Mouse (Mus musculus) liver, embryonic 12.5 days (tissue): ENCODE measurements around the gene Gtdc1. TPM values are rescaled to one million over a fixed set of nuclear protein-coding genes. Genes with fewer than 3 reads are reported as not detected.

Experiments
- ATAC-seq: fragments of 200-750 bp; cut with Nextera tagmentation; 2 replicates; pipeline ENCODE4 v1.8.0; 2017; ENCODE audit warnings: moderate number of reproducible peaks, mild to moderate bottlenecking, moderate library complexity
- H3K27ac ChIP-seq: fragments of 300-500 bp; sonication (generic); 2 replicates; pipeline ENCODE4 v1.5.1; 2016; ENCODE audit warnings: mild to moderate bottlenecking
- H3K27me3 ChIP-seq: fragments of 300-500 bp; sonication (generic); replicated peaks from 2 replicates; pipeline ENCODE4 v1.6.1; 2016; ENCODE audit warnings: mild to moderate bottlenecking, moderate library complexity
- H3K36me3 ChIP-seq: fragments of 300-500 bp; sonication (generic); 2 replicates; pipeline ENCODE4 v1.6.1; 2016; ENCODE audit warnings: mild to moderate bottlenecking, moderate library complexity
- H3K4me1 ChIP-seq: fragments of 300-500 bp; sonication (generic); 2 replicates; pipeline ENCODE4 v1.6.1; 2016
- H3K4me2 ChIP-seq: fragments of 300-500 bp; sonication (generic); 2 replicates; pipeline ENCODE4 v1.6.1; 2016; ENCODE audit warnings: mild to moderate bottlenecking, moderate library complexity
- H3K4me3 ChIP-seq: fragments of 300-500 bp; sonication (generic); 2 replicates; pipeline ENCODE4 v1.5.1; 2016; ENCODE audit warnings: mild to moderate bottlenecking, moderate library complexity
- H3K9ac ChIP-seq: fragments of 300-500 bp; sonication (generic); 2 replicates; pipeline ENCODE4 v1.6.1; 2016; ENCODE audit warnings: mild to moderate bottlenecking, moderate library complexity
- H3K9me3 ChIP-seq: fragments of 300-500 bp; sonication (generic); replicated peaks from 2 replicates; pipeline ENCODE4 v1.6.1; 2016; ENCODE audit warnings: mild to moderate bottlenecking, moderate library complexity
- WGBS: fragments of 180-500 bp; shearing (Covaris S2); methylation state at CpG from one replicate; pipeline ENCODE4 v1.1.7; 2016; ENCODE audit not compliant: insufficient replicate concordance; 5-methylcytosine and 5-hydroxymethylcytosine counted together
- polyA plus RNA-seq: library from polyadenylated mRNA; unstranded; fragments of >200 nt; fragmentation: Nextera tagmentation; extraction: Ambion mirVana; gene quantifications from 2 replicates; pipeline ENCODE4 v1.2.1, GENCODE M21; 2016

The Gtdc1 gene
- polyA plus RNA-seq, 1 experiment from 2014 or later = 5.6 TPM

DNA sequence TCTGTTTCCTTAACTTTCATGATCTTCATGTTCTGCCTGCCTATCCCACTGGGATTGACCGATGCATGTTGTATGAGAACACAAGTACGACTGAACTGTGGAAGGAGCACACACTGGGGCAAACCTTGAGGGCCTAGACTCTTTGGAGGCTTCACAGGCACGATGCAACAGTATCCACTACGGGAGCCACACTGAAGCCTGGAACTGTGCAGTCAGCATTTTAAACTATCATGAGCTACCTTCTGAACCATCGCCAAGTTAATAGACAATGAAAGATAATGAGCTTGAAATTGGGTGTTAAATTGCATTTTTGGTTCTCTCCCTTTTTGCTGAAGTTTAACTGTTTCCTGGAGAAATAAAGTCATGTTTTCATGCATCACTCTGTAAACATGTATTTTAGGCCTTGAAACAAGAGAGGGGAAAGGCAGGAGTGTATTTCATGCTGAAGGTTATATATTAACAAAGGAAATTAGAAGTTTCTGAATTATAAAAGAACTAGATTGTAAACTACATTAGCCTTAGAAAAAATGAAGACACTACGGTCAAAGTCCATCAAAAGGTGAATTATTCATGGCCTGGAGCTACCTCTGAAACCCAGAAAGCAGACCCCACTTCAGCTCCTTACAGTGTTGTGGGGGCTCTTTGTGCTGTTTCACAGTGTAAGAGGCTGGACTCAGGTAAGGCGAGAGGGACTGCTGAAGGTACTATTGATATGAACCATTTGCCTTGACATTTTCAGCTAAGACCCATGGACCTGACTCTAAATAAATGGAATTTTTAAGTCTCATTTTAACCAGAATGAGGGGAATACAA, 358.1 kb downstream of the Gtdc1 start:
- H3K9me3 ChIP-seq = no peaks in the 10 kb centered on the region
- no peaks in the 10 kb centered on the region for H3K27me3 ChIP-seq
- no peak overlapping the region for H3K4me3 ChIP-seq
- no peak overlapping the region for H3K9ac ChIP-seq
- no peaks in the 10 kb centered on the region for H3K36me3 ChIP-seq
- ATAC-seq = no peak
- H3K4me2 ChIP-seq = no peak overlapping the region
- WGBS = 74% methylated on average over 7 of the region's 7 CpGs
- H3K27ac ChIP-seq = no peak overlapping the region
- no peaks in the 10 kb centered on the region for H3K4me1 ChIP-seq

GRCm38 (mm10) chr2:44564776-44565692, 362.4 kb downstream of the Gtdc1 start:
- Histone ChIP-seq H3K27ac (no peak overlapping the region), H3K4me2 (no peak overlapping the region), H3K9me3 (no peaks in the 10 kb centered on the region), H3K4me3 (no peak overlapping the region), H3K36me3 (no peaks in the 10 kb centered on the region), H3K9ac (no peak overlapping the region), H3K4me1 (no peaks in the 10 kb centered on the region), H3K27me3 (no peaks in the 10 kb centered on the region)
- ATAC-seq = no peak
- 79% methylated on average over 16 of the region's 16 CpGs for WGBS

DNA sequence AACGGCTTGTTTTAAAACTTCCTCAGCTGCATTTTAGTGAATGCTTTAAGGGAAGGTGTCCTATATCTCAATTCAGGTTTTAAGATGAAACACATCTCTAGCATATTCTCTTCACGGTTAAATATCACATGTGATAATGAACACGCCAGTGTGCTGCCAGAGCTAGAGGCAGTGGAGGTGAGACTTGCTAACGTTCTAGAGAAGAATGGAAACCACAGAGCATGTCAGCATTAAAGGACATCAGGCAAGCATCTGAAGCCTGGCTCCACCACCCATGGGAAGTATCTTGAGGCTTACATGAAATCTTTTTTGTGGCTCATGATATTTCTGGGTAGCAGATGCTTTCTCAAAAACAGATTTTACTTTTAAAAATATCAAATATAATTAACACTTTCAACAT, 365.7 kb downstream of the Gtdc1 start:
- H3K4me1 ChIP-seq = peaks cover 6% of the 10 kb centered on the region; the same call in 1 of the 2 replicates
- ATAC-seq = no peak
- H3K36me3 ChIP-seq = no peaks in the 10 kb centered on the region
- no peak overlapping the region for H3K4me2 ChIP-seq
- no peaks in the 10 kb centered on the region for H3K9me3 ChIP-seq
- no peak overlapping the region for H3K4me3 ChIP-seq
- H3K27me3 ChIP-seq = peaks cover 22% of the 10 kb centered on the region
- WGBS = 67% methylated on average over 4 of the region's 4 CpGs
- no peak overlapping the region for H3K27ac ChIP-seq
- no peak overlapping the region for H3K9ac ChIP-seq

GRCm38 (mm10) chr2:44559242-44559944, 368.1 kb downstream of the Gtdc1 start:
- Histone ChIP-seq H3K27me3 (peaks cover 36% of the 10 kb centered on the region), H3K4me1 (peaks cover 6% of the 10 kb centered on the region; the same call in 1 of the 2 replicates), H3K27ac (no peak overlapping the region), H3K36me3 (no peaks in the 10 kb centered on the region), H3K9ac (no peak overlapping the region), H3K9me3 (no peaks in the 10 kb centered on the region), H3K4me3 (no peak overlapping the region), H3K4me2 (no peak overlapping the region)
- ATAC-seq = no peak
- WGBS = 73% methylated on average over 6 of the region's 6 CpGs

DNA sequence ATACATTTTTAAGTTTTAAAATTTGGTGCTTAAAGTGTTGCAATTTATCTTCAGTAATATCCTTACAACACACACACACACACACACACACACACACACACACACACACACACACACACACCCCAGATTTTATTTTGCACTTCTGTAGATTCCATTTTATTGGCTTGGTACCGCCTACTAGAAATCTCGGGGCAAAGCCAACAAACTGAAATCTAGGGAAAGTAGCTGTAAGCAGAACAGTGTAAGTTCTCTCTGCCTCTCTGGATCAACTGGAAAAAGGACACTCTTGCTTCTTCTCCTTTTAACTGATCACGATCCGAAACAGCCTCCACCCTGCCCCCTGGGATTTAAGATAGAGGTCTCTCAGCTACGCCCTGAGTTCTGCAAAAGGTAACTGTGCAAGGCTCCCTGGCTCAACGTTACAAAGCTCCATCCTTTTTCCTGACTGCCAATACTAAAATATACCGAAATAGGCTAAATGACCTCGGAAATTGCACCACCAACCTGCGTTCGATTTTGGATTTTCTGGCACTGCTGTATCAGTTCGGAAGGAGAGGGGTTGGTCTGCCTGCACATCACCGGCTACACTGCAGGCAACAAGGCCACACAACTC, 369.7 kb downstream of the Gtdc1 start:
- no peak overlapping the region for H3K27ac ChIP-seq
- peaks cover 36% of the 10 kb centered on the region for H3K27me3 ChIP-seq
- no peak for ATAC-seq
- no peaks in the 10 kb centered on the region for H3K36me3 ChIP-seq
- H3K9ac ChIP-seq = no peak overlapping the region
- H3K4me2 ChIP-seq = no peak overlapping the region
- H3K4me3 ChIP-seq = no peak overlapping the region
- H3K9me3 ChIP-seq = no peaks in the 10 kb centered on the region
- H3K4me1 ChIP-seq = peaks cover 6% of the 10 kb centered on the region; the same call in 1 of the 2 replicates
- WGBS = 43% methylated on average over 12 of the region's 12 CpGs

DNA sequence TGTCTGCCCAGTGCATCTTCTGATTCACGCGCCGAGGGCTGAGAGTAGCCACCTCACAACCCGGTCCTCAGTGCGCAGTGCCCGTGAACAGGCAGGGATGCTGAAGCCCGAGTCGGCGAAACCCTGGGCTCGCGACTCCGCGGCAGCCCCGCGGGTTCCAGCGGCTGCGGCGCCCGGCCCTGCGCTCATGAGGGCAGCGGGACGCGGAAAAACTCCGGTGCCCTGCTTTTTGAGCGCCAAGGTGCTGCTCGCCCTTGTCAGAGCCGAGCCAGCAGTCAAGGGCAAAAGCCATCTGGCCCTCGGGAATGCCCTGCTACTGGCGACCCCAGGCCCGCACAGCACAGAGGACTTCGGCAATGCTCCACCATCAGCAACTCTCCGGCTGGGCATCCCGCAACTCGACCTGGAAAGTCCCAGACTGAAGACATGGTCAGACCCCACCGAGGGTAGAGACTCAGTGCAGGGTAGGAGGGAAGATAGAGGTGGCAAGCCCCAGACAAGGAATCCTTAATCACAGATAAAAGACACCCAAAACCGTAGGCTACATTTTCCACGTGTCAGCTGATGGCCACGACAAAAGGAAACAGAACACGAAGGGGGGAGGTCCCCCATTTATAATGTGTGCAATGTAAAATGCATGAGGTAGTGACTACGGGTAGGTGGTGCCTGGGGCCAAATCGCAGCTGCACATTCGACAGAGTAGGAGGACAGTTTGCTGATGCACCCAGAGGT, 370.4 kb downstream of the Gtdc1 start:
- 2% methylated on average over 42 of the region's 42 CpGs for WGBS
- Histone ChIP-seq H3K9me3 (no peaks in the 10 kb centered on the region), H3K9ac (peak overlapping the region; percentile 17; the same call in 1 of the 2 replicates), H3K4me1 (peaks cover 6% of the 10 kb centered on the region; the same call in 1 of the 2 replicates), H3K27ac (no peak overlapping the region), H3K27me3 (peaks cover 36% of the 10 kb centered on the region), H3K36me3 (no peaks in the 10 kb centered on the region), H3K4me3 (peak overlapping the region; percentile 33), H3K4me2 (peak overlapping the region; percentile 59)
- no peak for ATAC-seq

GRCm38 (mm10) chr2:44554716-44555115, 372.7 kb downstream of the Gtdc1 start:
- 74% methylated on average over 3 of the region's 3 CpGs for WGBS
- ATAC-seq = no peak
- Histone ChIP-seq H3K9ac (no peak overlapping the region), H3K4me2 (no peak overlapping the region), H3K27ac (no peak overlapping the region), H3K27me3 (peaks cover 36% of the 10 kb centered on the region), H3K9me3 (no peaks in the 10 kb centered on the region), H3K4me3 (no peak overlapping the region), H3K4me1 (peaks cover 6% of the 10 kb centered on the region; the same call in 1 of the 2 replicates), H3K36me3 (no peaks in the 10 kb centered on the region)

- Histone ChIP-seq H3K4me2 (no peak overlapping the region), H3K27me3 (no peaks in the 10 kb centered on the region), H3K27ac (no peak overlapping the region), H3K9ac (no peak overlapping the region), H3K4me3 (no peak overlapping the region), H3K9me3 (no peaks in the 10 kb centered on the region), H3K4me1 (no peaks in the 10 kb centered on the region), H3K36me3 (no peaks in the 10 kb centered on the region)
- ATAC-seq = no peak
- WGBS = 78% methylated on average over 6 of the region's 6 CpGs
These were observed 378.1 kb downstream of the Gtdc1 start for GRCm38 (mm10) chr2:44549311-44549710.

- Histone ChIP-seq H3K4me3 (no peak overlapping the region), H3K9ac (no peak overlapping the region), H3K27me3 (no peaks in the 10 kb centered on the region), H3K4me2 (no peak overlapping the region), H3K36me3 (no peaks in the 10 kb centered on the region), H3K9me3 (no peaks in the 10 kb centered on the region), H3K27ac (no peak overlapping the region), H3K4me1 (no peaks in the 10 kb centered on the region)
- no peak for ATAC-seq
These were observed 384.7 kb downstream of the Gtdc1 start for GRCm38 (mm10) chr2:44542775-44543174.

GRCm38 (mm10) chr2:44541726-44542125, 385.7 kb downstream of the Gtdc1 start:
- Histone ChIP-seq H3K9ac (no peak overlapping the region), H3K27me3 (no peaks in the 10 kb centered on the region), H3K36me3 (no peaks in the 10 kb centered on the region), H3K4me1 (no peaks in the 10 kb centered on the region), H3K4me2 (no peak overlapping the region), H3K27ac (no peak overlapping the region), H3K9me3 (no peaks in the 10 kb centered on the region), H3K4me3 (no peak overlapping the region)
- no peak for ATAC-seq
- 86% methylated on average over 6 of the region's 6 CpGs for WGBS

- Histone ChIP-seq H3K36me3 (no peaks in the 10 kb centered on the region), H3K4me2 (no peak overlapping the region), H3K27me3 (no peaks in the 10 kb centered on the region), H3K9me3 (no peaks in the 10 kb centered on the region), H3K4me3 (no peak overlapping the region), H3K27ac (no peak overlapping the region), H3K9ac (no peak overlapping the region), H3K4me1 (no peaks in the 10 kb centered on the region)
- WGBS = 77% methylated on average over 6 of the region's 6 CpGs
- no peak for ATAC-seq
These were observed 386.6 kb downstream of the Gtdc1 start for GRCm38 (mm10) chr2:44540881-44541280.
